Mouse (Mus musculus) cortical plate, adult 2 months (tissue): ENCODE data around the gene Esr1.

Experiments used
- CTCF ChIP-seq: fragments of 200-500 bp; IDR thresholded peaks from 2 replicates; pipeline ENCODE4 v1.5.1; 2011; ENCODE audit warnings: mild to moderate bottlenecking, control low read depth, low read length; ENCODE audit not compliant: insufficient read depth; ENCODE audit errors: extremely low read depth
- POLR2A ChIP-seq: fragments of 200-500 bp; IDR thresholded peaks from 2 replicates; pipeline ENCODE4 v1.6.1; 2011; ENCODE audit warnings: mild to moderate bottlenecking, low read length, control low read depth; ENCODE audit not compliant: insufficient read depth; ENCODE audit errors: extremely low read depth

- TF ChIP-seq CTCF = no peak
- no peak for TF ChIP-seq POLR2A
These were observed 360.2 kb downstream of the Esr1 start for GRCm38 (mm10) chr10:4971586-4971985.
